Mouse (Mus musculus) brown adipose tissue, adult 24 weeks (tissue): ENCODE data around the gene Sppl2b. TPM values are rescaled to one million over a fixed set of nuclear protein-coding genes. Genes with fewer than 3 reads are reported as not detected.

Experiments used
- H3K27ac ChIP-seq: fragments of 200-500 bp; replicated peaks from 2 replicates; pipeline ENCODE4 v1.5.1; 2012; ENCODE audit warnings: low read depth, mild to moderate bottlenecking, low read length
- H3K4me1 ChIP-seq: fragments of 200-500 bp; 2 replicates; pipeline ENCODE4 v1.6.1; 2012; ENCODE audit warnings: low read length, mixed read lengths; ENCODE audit not compliant: control insufficient read depth, insufficient read depth, insufficient read length
- H3K4me3 ChIP-seq: fragments of 200-500 bp; 2 replicates; pipeline ENCODE4 v1.5.1; 2012; ENCODE audit warnings: low read depth, mild to moderate bottlenecking, low read length, moderate library complexity; ENCODE audit not compliant: insufficient read depth
- polyA plus RNA-seq: library from polyadenylated mRNA; stranded (reverse); fragments of >200 nt; gene quantifications from 2 replicates; pipeline ENCODE4 v1.2.4, GENCODE M21; 2012; ENCODE audit not compliant: missing spikeins, insufficient read depth, insufficient read length

The Sppl2b gene
- polyA plus RNA-seq, 1 experiment, result 8.7 TPM

DNA sequence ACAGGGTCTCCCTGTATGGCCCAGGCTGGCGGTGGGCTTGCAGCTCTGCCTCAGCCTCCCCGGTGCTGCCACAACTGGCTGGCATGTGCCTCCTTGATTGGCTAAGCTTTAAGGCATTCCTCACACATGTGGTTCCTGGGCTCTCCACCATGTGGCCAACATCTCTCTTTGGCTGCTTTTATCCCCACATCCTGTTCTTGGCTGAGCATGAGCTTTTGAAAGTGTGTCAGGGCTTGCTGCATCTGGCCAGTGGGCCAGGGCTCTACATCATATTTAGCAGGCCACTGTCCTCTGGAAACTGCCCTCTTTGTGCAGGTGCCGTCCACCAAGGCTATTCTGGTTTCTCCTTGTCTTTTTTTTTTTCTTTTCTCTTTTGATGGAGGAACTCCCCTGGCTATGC is 1.2 kb downstream of the Sppl2b start:
- Histone ChIP-seq H3K27ac (no peak overlapping the region), H3K4me3 (0 out of 2 replicates have a peak overlapping the region, but pooled peaks have one; percentile 2)

GRCm38 (mm10) chr10:80856908-80857307 is 1.8 kb downstream of the Sppl2b start:
- Histone ChIP-seq H3K4me3 (no peak overlapping the region), H3K27ac (no peak overlapping the region), H3K4me1 (peaks cover 6% of the 10 kb centered on the region)

More for the DNA sequence above, 1.2 kb downstream of the Sppl2b start:
- peaks cover 6% of the 10 kb centered on the region for H3K4me1 ChIP-seq

DNA sequence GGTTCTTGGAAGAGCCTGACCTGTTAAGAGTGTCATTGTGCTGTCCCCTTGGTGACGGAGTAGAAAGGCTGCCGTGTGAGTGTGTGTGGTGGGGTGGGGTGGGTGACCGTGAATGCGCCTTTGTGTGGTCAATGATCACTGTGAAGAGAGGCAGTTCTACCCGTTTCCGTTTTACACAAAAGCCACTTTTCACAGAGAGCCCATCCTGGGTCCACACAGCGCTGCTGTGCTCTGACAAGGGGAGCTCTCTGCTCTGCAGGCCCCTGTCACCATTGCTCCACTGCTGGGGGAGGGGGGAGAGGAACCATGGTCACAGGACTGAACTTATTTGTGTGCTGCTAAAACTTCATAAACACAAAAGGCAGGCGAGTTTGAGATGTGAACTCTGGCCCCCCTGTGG is 2.3 kb downstream of the Sppl2b start:
- H3K27ac ChIP-seq, result no peak overlapping the region
- H3K4me3 ChIP-seq, result no peak overlapping the region
- peaks cover 6% of the 10 kb centered on the region for H3K4me1 ChIP-seq

DNA sequence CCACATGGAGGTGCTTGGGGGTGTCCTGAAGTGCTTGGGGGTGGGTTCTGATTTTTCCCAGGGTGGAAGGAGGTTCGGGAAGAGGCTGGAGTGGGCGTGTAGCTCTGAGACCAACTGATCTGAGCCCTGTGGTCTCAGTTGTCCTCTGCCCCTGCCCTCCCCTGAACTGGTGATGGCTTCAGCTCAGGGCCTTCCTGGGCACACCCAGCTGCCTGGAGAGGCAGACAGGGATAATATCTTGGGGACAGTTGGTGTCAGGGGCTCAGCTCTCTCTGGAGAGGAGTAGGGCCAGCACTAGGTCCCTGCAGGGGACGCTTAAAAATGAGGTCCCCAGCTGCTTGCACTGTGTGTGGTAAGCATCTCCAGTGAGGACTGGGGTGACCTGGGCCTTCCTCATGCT is 2.8 kb downstream of the Sppl2b start:
- no peak overlapping the region for H3K4me3 ChIP-seq

GRCm38 (mm10) chr10:80858350-80858935 is 3.4 kb downstream of the Sppl2b start:
- Histone ChIP-seq H3K4me3 (no peak overlapping the region), H3K27ac (no peak overlapping the region), H3K4me1 (peaks cover 6% of the 10 kb centered on the region)

More for the DNA sequence above, 2.8 kb downstream of the Sppl2b start:
- Histone ChIP-seq H3K4me1 (peaks cover 6% of the 10 kb centered on the region), H3K27ac (no peak overlapping the region)

DNA sequence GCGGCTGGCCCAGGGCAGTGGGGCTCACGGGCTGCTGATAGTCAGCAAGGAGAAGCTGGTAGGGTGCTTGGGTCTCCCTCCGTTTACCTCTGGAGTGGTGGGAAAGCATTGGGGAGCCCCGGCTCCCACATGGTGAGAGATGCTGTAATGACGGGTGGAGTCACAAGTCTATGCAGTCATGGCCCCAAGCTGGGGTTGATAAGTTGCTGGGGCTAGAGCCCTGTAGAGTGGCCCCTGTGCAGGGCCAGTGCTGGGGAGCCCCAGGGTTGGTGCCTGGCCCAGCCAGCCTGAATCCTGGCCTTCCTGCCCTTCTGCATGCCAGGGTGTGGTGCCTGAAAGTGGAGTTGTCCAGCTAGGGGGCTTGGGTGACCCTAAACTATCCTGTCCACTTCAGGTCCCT is 7.2 kb downstream of the Sppl2b start:
- H3K4me3 ChIP-seq, result no peak overlapping the region
- H3K27ac ChIP-seq, result no peak overlapping the region
- H3K4me1 ChIP-seq, result no peaks in the 10 kb centered on the region

DNA sequence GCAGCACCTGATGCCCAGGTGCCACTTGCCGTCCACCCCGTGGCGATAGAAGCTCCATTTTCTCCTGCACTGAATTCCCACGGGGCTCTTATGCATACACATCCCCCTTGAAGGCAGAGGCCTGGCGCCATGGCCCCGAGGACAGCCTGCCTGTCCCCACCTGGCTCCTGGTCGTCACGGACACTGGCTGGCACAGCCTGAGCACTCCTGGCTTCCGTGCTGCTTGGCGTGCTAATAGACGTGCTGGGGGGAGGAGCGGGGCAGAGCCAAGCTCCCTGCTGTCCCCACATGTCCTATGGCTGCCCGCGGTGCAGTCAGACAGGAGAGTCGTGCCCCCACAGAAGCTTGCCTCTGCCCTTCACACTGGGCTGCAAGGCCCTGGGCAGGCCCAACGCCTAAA is 9.4 kb downstream of the Sppl2b start:
- Histone ChIP-seq H3K4me3 (no peak overlapping the region), H3K27ac (no peak overlapping the region), H3K4me1 (no peaks in the 10 kb centered on the region)

DNA sequence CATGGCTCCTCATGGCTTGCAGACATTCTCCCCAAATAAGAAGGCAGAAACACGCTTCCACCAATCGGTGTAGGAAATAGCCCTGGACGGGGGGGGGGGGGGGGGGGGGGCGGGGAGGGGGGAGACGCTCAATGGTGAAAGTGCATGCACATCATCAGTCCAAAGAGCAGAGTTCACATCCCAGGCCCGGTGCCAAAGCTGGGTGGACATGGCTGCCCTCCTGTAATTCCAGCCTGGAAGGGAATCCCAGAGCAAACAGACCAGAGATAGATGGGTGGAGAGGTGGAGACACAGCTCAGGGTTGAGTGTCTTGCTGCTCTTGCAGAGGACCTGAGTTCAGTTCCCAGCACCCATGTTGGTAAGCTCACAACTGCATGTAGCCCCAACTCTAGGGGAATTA is 15.9 kb downstream of the Sppl2b start:
- H3K4me3 ChIP-seq, result no peak overlapping the region
- no peaks in the 10 kb centered on the region for H3K4me1 ChIP-seq
- H3K27ac ChIP-seq, result no peak overlapping the region

DNA sequence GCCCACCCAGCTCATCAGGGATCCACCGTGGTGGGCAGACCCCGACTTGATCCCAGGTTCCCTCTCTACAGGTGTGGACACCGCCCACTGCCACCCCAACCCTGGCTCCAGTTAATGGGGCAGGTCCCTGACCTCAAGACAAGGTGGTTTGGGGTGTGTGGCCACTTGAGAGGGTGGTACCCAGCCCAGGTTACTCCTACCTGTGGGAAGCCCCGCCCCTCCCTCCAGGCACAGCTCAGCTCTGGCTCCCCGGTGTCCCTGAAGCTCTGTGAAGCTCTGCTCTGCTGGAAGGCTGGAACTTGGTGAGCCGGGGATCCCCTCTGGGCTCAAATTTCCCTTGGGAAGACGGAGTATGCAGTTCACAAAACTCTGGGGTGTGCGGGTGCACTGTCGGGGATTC is 16.5 kb downstream of the Sppl2b start, which contains the start of gene Tmprss9:
Gene Tmprss9, plus strand, starts transcription at position 268 of the 400 bp plus-strand sequence.
- Histone ChIP-seq H3K4me1 (no peaks in the 10 kb centered on the region), H3K27ac (no peak within 1 kb of the TSS), H3K4me3 (no peak within 1 kb of the TSS)

DNA sequence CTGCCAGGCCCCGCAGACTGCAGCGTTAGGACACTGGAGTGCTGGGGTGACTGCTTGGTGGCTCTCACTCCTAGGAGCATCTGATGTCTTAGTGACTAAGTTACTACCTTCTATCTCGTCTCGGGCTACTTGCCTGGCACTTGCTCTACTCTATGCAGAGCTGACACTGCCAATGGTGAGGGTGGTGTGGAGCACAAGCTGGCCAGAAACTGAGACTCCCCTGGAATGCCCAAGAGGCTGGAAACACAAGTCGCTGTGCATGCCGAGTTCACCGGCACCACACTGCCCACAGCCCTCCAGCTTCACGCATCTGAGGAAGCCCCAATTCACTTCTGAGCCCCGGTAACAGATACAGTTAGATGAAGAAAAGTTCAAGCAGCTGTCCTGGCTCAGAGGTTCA is 19.0 kb downstream of the Sppl2b start:
- Histone ChIP-seq H3K27ac (no peak overlapping the region), H3K4me1 (no peaks in the 10 kb centered on the region), H3K4me3 (no peak overlapping the region)

DNA sequence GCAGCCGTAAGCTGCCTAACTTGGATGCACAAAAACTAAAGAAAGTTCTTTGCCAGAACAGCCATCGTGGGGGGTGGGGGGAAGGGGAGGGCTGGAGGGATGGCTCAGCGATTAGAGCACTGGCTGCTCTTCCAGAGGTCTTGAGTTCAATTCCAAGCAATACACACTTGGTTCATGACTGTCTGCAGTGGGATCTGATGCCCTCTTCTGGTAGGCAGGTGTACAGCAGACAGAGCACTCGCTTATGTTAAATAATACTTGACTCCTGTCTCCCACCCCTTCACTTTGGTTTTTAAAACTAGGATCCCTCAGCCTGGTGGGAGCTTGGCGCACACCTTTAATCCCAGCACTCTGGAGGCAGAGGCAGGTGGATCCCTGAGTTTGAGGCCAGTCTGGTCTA is 21.0 kb downstream of the Sppl2b start:
- no peak overlapping the region for H3K27ac ChIP-seq
- no peak overlapping the region for H3K4me3 ChIP-seq
- H3K4me1 ChIP-seq, result no peaks in the 10 kb centered on the region

DNA sequence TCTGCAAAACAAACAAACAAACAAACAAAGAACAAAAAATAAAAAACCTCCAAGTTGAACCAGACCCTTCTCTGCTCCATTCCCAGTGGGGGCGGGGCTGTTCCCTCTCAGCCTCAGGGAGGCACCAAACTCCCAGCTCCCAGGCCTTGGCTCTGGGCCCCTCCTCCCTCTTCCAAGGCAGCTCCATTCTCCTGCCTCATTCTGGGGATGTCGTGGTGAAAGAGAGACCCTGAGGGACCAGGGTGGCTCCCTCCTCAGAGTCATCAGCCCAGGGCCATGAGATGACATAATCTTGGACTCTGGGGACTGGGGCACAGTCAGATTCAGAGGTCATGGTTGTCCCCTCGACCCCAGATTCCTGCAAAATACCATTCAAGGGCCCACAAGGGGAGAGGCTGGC is 21.5 kb downstream of the Sppl2b start:
- Histone ChIP-seq H3K4me3 (no peak overlapping the region), H3K27ac (no peak overlapping the region), H3K4me1 (no peaks in the 10 kb centered on the region)

GRCm38 (mm10) chr10:80880131-80880641 is 25.1 kb downstream of the Sppl2b start:
- Histone ChIP-seq H3K27ac (no peak overlapping the region), H3K4me3 (no peak overlapping the region), H3K4me1 (no peaks in the 10 kb centered on the region)

- no peak overlapping the region for H3K4me3 ChIP-seq
- H3K27ac ChIP-seq, result no peak overlapping the region
- H3K4me1 ChIP-seq, result no peaks in the 10 kb centered on the region
Observed at GRCm38 (mm10) chr10:80880901-80881300, 25.8 kb downstream of the Sppl2b start.

DNA sequence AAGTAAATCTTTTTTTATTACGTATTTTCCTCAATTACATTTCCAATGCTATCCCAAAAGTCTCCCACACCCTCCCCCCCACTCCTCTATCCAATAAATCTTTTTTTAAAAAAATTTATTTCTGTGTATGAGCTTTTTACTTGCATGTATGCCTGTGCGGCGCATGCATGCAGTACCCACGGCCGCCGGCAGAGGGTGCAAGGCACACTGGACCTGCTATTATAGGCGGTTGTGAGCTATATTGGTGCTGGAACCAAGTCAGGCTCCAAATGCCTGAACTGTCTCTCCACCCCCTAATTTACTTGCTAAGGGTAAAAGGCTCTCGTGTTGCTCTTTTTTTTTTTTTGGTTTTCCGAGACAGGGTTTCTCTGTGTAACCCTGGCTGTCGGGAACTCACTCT is 26.2 kb downstream of the Sppl2b start:
- no peak overlapping the region for H3K27ac ChIP-seq
- no peak overlapping the region for H3K4me3 ChIP-seq
- no peaks in the 10 kb centered on the region for H3K4me1 ChIP-seq

DNA sequence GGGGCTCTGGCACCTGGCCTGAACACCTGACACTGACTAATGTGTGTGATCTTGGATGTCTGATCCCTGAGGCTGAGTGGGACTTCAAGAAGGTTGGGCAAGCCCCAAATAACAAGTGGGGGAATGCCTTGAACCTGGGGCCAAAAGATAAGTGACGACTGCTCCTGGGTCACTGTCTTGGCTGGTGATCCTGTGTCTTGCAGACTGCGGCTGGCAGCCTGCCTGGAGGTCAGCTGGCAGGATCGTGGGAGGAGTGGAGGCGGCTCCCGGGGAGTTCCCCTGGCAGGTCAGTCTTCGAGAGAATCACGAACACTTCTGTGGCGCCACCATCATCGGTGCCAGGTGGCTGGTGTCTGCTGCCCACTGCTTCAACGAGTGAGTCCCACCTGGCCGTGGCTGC is 32.1 kb downstream of the Sppl2b start:
- Histone ChIP-seq H3K4me1 (no peaks in the 10 kb centered on the region), H3K27ac (no peak overlapping the region), H3K4me3 (no peak overlapping the region)
